Mouse (Mus musculus) sigmoid colon, adult 10 weeks (tissue): Measurements from ENCODE around the gene Ndufa13. TPM values are rescaled to one million over a fixed set of nuclear protein-coding genes. Genes with fewer than 3 reads are reported as not detected.

Experiments used
- polyA plus RNA-seq: library from polyadenylated mRNA; stranded (reverse); fragments of 350-450 nt; fragmentation: Illumina TruSeq; extraction: RNeasy Lipid Tissue Mini Kit (QIAGEN cat#74804); gene quantifications from one replicate; pipeline ENCODE4 v1.2.3, GENCODE M21; 2014; ENCODE audit warnings: low read depth, low replicate concordance

Ndufa13 gene
- not detected for polyA plus RNA-seq

GRCm38 (mm10) chr8:69902163-69903062 is at the start of gene Ndufa13, which contains the start of the genes Tssk6 and Yjefn3:
Ndufa13 (minus strand) TSS chr8:69902558.
Tssk6 (plus strand) TSS chr8:69902184.
Yjefn3 (minus strand) TSS chr8:69902712.

DNA sequence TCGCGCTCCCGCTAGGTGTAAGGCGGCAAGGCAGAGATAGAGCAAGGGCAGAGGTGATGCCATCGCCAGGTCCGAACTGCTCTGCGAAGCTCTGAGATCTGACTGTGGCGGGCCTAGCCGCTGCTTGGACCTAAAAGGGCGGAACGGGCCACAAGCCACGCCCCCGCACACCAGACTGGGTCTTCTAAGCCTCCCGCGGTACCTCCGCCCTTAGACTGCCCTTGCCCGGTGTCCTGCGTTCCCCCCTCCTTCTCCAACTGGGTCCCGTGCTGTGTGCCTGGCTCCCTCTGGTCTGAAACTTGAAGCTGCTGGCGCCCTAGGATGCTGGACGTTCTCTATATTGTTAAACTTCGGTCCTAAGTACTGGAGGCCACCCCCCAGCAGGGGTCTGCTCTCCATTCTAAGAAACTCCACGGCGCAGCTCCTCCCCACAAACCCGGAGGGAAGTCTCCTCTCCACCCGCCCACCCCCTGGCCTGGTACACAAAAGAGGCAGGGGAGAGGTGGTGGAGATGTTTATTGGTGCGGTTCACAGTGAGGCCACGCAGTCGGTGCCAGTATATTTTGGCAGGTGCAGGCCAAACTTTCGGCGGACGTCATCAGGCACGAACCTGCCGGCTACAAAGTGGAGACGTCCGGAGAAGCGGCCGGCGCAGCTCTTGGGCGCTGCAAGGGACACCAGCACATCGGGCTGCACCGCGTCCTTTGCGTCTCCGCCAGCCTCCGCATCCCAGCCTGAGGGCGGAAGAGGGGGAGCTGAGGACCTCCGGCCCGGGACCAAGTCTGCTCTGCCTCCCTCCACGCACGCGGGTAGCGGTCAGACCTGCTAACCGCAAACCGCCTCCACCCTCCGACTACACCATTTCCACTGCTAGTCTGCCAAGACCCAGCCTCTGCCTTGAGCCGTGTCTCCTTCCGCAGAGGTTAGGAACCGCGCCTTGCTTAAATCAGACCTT is 14.8 kb downstream of the Ndufa13 start, which contains the start of gene Cilp2:
Cilp2 (minus strand) TSS at position 399 of the 955 bp plus-strand sequence.

Other genes with a start within 250 kb of the Ndufa13 start
- gene Zfp964, start 248.1 kb downstream of the Ndufa13 start, polyA plus RNA-seq: 7.0 TPM
- gene Zfp869, start 191.8 kb downstream of the Ndufa13 start, polyA plus RNA-seq: 62.8 TPM
- 17.5 TPM for gene Zfp963, start 152.6 kb downstream of the Ndufa13 start, polyA plus RNA-seq
- gene Gm20422, start 127.7 kb downstream of the Ndufa13 start, polyA plus RNA-seq: 0.85 TPM
- gene Atp13a1, start 111.4 kb downstream of the Ndufa13 start, polyA plus RNA-seq: 1.5 TPM
- gene Zfp866, start 111.4 kb downstream of the Ndufa13 start, polyA plus RNA-seq: 43.9 TPM
- 9.4 TPM for gene Gmip, start 93.9 kb downstream of the Ndufa13 start, polyA plus RNA-seq
- gene Lpar2, start 80.1 kb downstream of the Ndufa13 start, polyA plus RNA-seq: 0.69 TPM
- gene Pbx4, start 70.1 kb downstream of the Ndufa13 start, polyA plus RNA-seq: 0.73 TPM
- not detected for gene Cilp2, start 14.9 kb downstream of the Ndufa13 start, polyA plus RNA-seq
- not detected for gene Tssk6, start 374 bp downstream of the Ndufa13 start, polyA plus RNA-seq
- not detected for gene Yjefn3, start 154 bp upstream of the Ndufa13 start, polyA plus RNA-seq
- gene Gatad2a, start 93.8 kb upstream of the Ndufa13 start, polyA plus RNA-seq: 6.0 TPM
- gene Mau2, start 140.2 kb upstream of the Ndufa13 start, polyA plus RNA-seq: 17.8 TPM
- gene Sugp1, start 140.3 kb upstream of the Ndufa13 start, polyA plus RNA-seq: 9.4 TPM
- 2.1 TPM for gene Tm6sf2, start 170.4 kb upstream of the Ndufa13 start, polyA plus RNA-seq
- gene Hapln4, start 180.9 kb upstream of the Ndufa13 start, polyA plus RNA-seq: not detected
- gene Ncan, start 218.3 kb upstream of the Ndufa13 start, polyA plus RNA-seq: not detected
- 1.4 TPM for gene Nr2c2ap, start 228.8 kb upstream of the Ndufa13 start, polyA plus RNA-seq
- 1.4 TPM for gene Rfxank, start 236.6 kb upstream of the Ndufa13 start, polyA plus RNA-seq
- gene Borcs8, start 236.9 kb upstream of the Ndufa13 start, polyA plus RNA-seq: 6.0 TPM
- not detected for gene Mef2b, start 237.2 kb upstream of the Ndufa13 start, polyA plus RNA-seq